Mouse (Mus musculus) embryo, embryonic 11.5 days (tissue): Measurements from ENCODE around the gene Cyp26b1.
A peak's percentile ranks its signal among the peaks of the same experiment; 100 is the strongest.
"Not testable (repeated sequence)": the region's sequence is repeated elsewhere in the genome, so short reads cannot be mapped to it uniquely, and the experiment has no call there.

Experiments used
- DNase-seq: peaks from one replicate; pipeline ENCODE4 v3.0.0-alpha.2; 2012; ENCODE audit warnings: low read depth, low spot score

Cyp26b1 gene

DNA sequence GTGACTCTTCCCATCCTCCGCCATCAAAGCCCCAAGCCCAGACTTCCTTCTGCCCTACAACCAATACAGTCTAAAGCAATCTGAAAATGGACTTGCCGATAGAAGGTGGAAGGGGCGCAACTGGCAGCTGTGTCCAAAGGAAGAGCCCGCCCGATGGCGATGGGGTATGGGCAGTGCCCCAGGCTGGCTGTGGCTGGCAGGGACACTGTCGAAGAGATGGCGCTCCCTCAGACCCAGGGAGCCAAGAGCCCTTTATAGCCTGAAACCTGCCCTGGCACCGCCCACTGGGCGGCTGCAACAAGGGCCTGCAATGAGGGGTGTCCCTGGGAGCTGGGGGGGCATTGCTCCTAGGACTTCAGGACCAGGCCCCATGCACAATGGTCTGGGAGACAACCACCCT, at the start of gene Cyp26b1:
Cyp26b1 (minus strand) TSS at position 216 of the 400 bp plus-strand sequence.
- DNase-seq, result no peak

DNA sequence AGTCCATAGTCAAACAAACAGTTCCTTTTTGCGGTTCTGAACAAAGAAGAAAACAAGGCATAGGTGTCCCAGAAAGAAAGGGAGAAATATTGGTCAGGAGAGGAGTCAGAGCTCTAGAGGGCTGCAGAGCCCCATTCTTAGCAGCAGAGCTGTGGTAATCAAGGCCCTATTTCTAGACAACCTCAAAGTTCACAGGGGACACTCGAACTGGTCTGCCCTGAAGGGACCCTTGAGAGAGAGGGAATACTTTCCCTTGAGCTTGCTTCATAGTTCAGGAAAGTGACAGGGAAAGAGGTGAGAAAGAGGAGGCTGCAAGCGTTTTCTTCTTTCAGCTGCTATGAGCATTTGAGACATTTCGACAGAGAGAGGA, 47.3 kb upstream of the Cyp26b1 start:
- no peak for DNase-seq

DNA sequence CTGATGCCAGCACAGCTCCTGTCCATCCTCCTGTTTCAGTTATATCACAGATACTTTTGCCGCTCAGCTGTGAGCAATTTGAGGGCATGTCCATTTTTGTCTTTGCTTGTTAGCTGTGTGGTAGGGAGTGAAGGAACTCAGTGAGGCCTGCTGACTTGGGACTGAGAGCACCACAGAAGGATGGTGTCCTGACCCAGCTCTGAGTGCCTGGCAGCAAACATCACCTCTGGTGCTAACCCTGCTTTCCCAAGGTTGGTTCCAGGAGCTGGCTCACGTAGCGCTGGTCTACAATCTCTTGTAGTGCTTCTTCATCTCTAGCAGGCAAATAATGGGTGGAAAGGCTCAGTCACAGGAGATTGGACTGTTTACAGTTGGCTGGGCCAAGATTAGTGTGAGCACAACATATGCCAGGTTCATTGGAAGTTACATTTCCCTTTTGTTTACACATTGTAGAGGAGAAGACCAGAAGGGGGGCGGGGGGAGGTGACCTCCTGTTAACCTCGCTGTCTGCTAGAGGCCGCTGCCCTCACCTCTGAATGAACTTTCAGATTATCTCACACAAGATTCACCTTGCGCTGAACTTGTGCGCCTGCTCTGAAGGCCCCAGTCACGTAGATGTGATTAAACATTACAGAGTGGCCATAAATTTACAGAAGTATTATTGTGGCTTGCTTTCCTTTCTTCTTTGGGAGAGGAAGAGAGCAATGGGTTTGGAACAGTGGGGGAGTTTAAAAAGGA, 46.8 kb upstream of the Cyp26b1 start:
- DNase-seq, result peak; percentile 11

DNA sequence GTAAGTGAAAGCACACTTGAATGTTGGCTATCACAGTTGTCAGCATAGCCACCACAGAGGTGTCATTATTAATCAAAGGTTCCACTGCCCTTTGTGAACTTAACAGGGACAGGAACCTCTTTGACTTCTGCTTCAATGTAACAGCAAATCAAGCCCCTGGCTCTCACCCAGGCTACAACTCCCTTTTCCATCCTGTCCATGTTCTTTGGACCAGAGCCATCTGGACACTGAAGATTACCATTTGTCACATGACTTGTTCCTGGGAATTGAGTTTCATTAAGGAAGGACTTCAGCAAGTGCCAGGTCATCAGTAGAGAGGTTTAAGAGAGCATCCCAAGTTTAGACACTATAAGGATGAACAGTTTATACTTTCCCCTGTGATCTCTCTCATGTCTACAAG, 44.5 kb upstream of the Cyp26b1 start:
- no peak for DNase-seq

DNA sequence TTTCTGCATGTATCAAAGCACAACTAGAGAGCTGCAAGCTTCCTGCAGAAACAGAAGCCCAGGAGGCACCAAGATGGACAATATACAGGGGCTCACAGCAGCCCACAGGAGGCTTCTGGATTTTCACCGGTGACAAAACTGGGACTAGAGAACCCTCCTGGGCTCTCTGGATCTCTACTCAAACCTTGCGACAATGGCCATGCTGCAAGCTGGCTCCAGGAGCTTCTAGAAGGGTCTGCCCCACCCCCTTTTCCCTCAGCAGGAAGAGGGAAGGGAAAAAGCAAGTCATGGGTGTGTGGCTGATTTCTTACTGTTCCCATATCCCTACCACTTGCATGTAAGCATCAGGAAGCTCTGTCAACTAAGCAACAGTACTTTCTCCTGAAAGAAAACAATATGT, 37.9 kb upstream of the Cyp26b1 start:
- DNase-seq, result no peak

DNA sequence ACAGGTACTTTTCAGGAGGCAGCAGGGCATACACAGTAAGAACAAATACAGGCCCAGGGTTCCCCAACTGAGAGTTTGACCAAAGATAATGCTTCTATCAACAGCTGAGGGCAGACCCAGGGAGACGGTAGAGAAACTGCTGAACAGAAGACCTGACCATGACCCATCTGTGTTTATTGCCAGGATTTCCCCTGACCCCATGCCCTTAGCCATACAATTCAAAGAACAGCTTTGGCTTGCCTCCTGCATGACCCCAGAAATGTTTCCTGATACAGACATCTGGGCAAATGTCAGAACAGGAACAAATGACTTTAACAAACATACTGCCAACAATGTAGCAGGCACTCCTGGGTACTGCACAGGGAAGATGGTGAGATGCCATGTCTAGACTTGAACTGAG, 36.6 kb upstream of the Cyp26b1 start:
- no peak for DNase-seq

DNA sequence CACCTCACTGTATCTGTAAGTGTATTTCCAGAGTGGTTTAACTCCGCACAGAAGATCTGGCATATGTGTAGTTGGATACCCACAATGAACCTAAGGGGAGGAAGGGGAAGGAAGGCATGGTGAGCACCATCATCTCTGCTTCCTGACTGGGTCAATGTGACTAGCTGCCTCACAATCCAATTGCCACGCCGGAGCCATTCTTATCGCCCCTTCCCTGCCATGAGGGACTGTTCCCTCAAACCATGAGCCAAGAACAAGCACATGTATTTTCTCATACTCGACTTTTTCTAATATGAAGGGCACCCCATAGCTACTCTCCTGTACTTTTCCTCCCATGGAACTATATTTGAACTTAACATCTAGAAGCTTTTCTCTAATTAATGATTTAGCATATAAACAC, 35.1 kb upstream of the Cyp26b1 start:
- no peak for DNase-seq

DNA sequence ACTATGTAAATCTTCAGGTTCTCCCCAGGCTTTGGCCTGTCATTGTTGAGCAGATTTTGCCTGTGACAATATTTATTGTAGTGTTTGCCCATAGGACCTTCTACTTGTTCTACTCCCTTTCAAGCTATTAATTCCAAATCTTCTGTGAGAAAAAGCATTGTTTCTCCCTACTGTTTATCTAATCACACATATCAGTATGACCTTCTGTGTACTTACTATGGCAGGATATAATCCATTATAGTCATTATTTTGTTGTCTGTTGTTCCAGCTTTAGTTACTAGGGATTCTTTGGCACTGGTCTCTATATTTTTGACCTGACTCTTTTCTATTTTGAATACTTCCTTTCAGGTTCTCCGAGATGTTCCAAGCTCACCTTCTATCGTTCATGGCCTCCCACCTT, 32.7 kb upstream of the Cyp26b1 start:
- DNase-seq, result no peak

DNA sequence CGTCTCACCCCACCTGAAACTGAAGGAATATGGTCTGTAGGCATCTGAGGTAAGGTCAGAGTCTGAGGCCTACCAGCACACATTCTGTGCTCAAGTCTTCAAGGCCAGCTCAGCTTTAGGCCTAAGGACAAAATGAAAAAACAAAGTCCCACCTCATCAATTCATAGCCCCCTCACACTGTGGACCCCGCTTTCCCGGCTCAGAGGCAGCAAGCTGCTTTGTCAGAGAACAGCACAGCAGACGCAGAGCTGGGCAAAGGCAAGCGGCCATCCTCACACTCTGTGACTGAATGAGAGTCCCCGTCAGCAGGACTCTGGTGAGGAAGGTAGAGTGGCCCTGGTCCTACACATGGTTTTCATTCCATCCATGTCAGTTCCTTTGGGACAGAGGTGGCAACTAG, 25.5 kb upstream of the Cyp26b1 start:
- no peak for DNase-seq

DNA sequence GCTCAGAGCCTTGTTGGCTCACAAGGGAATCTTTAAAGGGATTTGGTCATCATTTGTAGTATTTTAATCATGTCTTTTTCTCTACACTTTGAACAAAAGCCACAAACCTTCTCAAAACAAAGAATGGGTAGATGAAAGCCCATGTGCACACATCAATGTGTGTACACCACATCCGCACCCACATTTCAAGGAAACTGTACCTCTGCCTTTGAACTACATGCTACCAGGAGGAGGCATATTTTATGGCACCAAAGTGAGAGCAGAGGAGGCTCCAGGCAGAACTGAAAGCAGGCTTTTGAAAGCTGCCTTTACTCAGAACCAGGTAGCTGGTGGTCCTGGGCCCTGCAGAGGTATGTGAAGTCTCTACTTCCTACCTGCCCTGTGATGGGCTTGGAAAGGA, 23.3 kb upstream of the Cyp26b1 start:
- no peak for DNase-seq

DNA sequence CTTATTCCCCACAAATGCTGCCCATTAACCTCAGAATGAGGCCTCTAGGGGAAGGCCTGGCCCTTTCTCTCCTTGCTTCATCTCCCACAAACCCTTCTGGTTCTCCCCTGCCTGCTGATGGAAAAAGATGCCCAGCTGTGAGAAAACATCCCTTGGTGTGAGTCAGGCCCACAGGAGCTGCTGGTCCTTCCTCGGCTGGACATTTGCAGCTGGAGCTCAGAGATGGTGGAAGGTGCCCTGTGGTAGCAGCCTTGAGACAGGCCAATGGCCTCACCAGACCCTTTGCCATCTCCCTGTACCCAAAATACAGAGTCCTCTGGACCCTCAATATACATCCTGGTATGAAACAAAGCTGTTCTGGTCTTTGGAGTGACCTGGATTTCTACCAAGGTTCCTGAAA, 22.9 kb upstream of the Cyp26b1 start:
- no peak for DNase-seq

DNA sequence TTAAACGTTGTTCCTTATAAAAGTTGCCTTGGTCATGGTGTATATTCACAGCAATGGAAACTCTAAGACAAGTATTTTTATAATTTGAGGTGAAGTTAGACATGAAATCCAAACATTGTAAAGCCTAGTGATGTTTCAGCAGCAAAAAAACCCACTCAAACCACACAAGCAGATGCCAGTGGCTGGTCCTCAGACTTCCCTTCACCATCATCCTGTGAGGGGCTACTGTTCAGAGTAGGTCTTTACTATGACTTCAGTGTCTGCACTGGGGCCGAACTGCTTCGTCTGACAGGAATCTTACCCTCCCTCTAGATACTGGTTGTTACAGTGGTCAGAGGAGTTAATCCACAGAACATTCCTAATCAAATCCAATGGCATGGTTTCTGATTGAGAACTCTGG, 19.9 kb upstream of the Cyp26b1 start:
- no peak for DNase-seq

DNA sequence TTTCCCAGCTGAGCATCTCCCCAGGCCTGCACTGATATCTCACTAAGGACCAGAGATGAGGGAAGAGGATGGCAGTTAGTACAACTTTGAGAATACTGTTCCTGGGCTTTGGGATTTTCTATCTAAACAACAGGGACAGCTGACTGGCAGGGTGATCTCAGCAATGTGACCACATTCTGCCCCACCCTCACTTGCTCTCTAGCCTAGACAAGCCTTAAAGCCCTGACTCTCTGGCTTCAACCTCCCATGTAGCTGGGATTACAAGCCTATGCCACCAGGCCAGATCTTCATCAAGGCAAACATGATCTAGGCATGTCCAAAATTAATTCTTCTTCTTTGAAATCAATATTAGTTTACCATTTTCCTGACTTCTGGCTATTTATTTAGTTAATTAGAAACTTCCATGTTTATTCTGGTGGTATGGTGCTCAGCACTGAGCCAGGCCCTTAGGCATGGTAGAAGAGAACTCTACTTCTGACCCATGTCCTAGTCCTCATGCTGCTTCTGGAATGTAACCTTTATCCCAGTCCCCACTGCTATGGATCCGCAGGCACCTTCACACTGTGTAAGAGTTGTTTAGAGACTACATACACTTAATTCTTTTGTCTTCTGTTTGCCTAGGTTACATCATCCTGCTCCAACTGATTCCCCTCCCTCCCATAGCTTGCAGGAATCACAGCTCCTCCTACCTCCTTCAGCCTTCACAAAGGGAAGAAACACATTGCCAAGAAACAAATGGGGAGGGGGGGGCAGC, 7.6 kb upstream of the Cyp26b1 start:
- no peak for DNase-seq

DNA sequence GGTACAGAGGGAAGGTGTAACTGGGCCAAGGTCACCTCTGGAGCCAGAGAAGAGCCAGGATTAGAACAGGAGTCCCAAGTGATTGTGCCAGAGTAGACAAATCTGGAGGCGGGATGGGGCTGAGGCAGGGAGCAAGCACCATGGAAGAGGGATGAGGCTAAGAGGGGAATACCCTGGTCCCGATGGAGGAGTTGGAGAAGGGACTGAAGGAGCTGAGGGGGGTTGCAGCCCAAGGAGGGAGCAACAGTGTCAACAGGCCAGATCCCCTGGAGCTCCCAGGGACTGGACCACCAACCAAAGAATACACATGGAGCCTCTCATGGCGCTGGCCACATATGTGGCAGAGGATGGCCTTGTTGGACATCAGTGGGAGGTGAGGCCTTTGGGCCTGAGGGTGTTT, 5.6 kb upstream of the Cyp26b1 start:
- not testable (repeated sequence) for DNase-seq

DNA sequence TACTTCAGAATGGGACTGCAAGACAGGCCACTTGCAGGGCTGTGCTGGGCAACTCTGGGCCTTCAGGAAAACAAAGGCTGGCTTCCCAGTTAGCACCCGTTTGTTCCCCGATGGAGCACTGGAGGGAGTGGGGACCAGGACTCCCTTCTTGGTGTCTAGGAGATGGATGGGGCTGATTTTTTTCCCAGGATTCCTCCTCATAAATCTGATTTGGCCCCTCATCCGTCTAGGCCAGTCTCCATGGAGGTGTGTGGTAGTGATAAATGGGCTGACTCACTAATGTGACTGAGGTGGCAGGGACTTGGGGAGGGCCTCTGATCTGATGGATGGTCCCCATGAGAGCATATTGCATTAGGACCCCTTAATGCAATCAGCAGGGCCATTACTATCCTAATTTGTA, 5.0 kb upstream of the Cyp26b1 start:
- DNase-seq, result no peak

DNA sequence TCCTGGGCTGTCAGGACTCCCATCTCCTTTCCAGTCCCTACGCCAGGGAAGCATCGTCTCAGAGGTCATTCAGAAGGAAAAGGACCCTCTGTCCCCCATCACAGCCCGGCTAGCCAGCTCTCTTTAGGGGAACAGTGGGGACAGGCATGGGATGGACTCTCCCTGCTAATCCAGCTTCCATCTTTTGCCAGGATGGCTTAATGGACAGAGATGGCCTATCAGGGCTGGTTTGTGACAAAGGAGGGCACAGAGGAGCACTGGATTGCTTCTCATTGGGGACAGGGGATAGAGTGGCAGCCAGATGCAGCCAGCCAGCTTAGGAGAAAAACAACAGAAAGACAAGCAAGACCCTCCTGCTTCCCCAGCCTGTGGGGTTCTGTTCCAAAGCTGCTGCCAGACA, 918 bp upstream of the Cyp26b1 start:
- DNase-seq, result no peak

DNA sequence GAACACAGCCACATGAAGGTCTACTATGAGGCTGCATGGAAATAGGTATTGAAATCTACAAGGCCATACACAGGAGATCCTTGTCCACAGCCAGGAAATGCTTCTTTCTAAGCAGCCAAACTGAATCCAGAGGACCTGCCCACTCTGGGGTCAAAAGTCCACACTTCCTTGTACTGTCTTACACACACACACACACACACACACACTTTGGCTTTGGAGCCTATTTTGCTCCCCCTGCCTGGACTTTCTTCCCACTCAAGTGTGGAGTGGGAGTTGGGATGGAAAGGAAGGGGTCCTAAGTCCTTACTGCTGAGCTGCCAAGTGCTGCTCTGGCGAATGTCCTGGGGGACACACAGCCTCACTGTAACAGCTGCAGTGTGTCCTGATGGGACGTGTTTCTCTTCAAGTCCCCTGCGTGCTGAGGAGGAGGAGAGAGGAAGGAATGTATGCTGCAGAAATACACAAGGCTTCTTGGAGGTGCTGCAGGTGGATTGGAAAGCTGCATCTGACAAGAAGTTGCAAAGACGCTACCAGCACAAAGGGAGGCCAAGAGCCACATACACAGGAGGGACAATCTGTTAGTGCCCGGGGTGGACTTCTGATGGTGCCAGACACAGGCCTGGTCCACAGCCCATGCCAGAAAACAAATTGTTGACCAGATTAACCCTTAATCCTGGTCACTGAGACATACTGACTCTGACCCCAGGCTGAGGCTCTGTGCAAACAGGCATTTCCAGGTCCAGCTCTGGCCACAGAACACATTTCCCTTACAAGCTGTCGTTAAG, 2.6 kb downstream of the Cyp26b1 start:
- no peak for DNase-seq

DNA sequence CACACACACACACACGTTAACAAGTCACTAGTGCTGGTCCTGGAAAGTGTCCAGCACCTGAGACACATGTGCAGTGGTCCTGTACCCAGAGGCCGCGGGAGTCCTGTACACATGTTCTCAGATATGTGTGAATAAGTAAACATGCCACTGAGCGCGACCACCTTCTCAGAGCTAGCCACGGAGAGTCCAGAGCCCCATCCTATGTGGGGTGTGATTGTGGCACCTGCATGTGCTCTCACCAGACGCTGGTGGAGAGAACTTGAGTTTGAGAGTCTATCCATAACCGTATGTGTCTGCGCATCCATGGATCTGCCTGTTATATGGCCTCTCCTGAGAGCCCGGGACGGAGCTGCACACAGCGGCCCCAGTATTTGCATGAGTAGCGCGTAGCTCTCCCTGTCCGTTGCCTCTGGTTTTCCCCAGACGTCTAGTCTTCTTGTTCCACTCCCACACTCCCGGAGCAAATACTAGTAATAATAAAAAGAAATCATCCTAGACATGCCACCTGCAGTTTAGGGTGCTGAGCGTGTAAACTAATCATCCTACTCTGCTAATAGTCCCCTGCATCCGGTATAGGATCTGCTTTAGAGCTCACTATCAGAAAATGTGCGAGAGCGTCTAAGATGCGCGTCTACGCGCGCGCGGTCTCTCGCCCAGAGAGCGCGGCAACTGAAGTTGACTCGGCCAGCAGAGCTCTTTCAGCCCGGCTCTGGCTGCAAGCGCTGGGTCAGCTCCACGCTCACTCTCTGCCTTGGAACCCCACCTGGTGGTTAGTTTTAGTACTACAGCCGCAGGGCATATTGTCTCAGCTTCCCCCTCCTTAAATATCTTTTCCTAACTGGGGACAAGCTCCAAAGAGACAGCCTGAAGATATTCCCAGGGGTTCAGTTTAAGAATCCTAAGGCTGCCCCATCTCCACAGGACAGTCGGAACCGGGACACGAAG, 3.7 kb downstream of the Cyp26b1 start:
- peak; percentile 79 for DNase-seq

DNA sequence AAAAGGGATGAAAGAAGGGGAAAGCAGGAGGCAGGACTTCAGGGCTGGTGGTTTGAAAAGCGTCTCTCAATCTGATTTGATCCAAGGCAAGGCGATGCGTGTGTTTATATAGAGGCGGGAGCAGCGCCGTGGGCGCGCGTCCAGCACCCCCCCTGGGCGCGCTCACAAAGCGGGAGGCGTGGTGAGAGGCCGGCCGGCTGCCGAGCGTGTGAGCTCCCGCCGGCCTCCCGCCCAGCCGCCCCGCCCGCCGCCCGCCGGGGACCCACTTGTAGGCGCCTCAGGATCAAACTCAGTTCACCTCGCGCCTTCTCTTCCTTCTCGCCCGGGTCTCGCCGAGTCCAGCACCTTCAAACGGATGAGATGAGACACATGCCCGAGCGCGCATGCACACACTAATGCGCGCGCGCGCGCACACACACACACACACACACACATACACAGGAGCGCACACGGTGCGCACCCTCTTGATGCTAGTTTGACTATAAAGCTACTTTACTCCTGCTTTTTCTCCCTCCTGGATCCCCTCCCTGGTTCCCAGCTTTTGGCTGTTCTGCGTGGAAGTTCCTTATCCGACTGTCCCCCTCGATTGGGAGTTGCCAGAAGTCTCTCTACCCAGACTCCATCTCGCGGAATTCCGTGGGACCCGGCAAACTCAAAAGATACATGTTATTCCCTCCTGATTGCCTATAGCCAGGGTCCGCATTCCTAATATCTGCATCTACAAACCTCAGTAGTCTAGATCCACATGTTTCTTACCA, 4.6 kb downstream of the Cyp26b1 start:
- DNase-seq, result no peak

DNA sequence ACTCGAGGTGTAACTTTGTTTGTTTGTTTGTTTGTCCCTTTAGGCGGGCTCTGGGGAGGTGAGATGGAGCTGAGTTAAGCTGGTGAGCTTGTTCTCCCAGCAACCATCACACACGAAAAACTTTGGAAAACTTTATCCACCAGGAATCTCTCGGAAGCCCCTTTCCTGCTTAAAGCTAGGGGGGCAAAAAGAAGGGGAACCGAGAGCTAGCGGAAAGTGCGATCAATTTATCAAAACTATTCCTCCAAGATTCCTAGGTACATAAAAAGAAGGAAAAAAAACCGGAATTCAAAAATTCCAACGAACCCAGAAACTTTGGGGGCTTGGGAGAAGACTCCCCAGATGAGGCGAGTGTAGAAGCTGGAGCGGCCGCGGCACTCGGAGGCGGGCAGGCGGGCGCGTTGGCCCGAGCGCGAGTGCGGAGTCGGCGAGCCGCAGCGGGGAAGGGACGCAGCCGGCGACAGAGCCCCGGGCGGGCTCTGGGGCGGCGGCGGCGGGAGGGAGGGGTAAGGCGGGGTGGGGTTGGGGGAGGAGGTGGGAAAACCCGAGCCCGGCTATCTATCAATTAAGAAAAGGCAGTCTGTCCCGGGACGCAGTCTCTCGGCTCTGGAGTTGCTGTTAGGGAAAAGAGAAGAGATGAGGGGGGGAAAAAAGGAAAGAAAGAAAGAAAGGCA, 5.3 kb downstream of the Cyp26b1 start:
- no peak for DNase-seq
